Mouse (Mus musculus): ENCODE data around the gene Esrrg. TPM values are rescaled to one million over a fixed set of nuclear protein-coding genes. Genes with fewer than 3 reads are reported as not detected.

Gene Esrrg
- polyA plus RNA-seq, 1 experiment: not detected

GRCm38 (mm10) chr1:188107946-188108345 lies 499.4 kb downstream of the Esrrg start:
- Histone ChIP-seq H3K27me3 (ENCODE audit: control insufficient read depth) (no peaks in the 10 kb centered on the region), H3K4me3 (replicated peaks) (no peak overlapping the region), H3K4me1 (ENCODE audit: control insufficient read depth) (no peaks in the 10 kb centered on the region), H3K9me3 (ENCODE audit: control insufficient read depth, low read length) (no peaks in the 10 kb centered on the region), H3K36me3 (ENCODE audit: control insufficient read depth) (no peaks in the 10 kb centered on the region)
- no peak for TF ChIP-seq GATA1 (IDR thresholded peaks at IDR 0.05; ENCODE audit: low read length)
- TF ChIP-seq TAL1 (IDR thresholded peaks at IDR 0.05; ENCODE audit: low read length): no peak

GRCm38 (mm10) chr1:188111552-188111951 lies 503.0 kb downstream of the Esrrg start:
- H3K36me3 ChIP-seq (ENCODE audit: control insufficient read depth): no peaks in the 10 kb centered on the region
- no peak overlapping the region for H3K4me3 ChIP-seq (replicated peaks)
- H3K27me3 ChIP-seq (ENCODE audit: control insufficient read depth): no peaks in the 10 kb centered on the region
- H3K4me1 ChIP-seq (ENCODE audit: control insufficient read depth): no peaks in the 10 kb centered on the region
- TF ChIP-seq GATA1 (IDR thresholded peaks at IDR 0.05; ENCODE audit: low read length) (no peak), TAL1 (IDR thresholded peaks at IDR 0.05; ENCODE audit: low read length) (no peak)
- H3K9me3 ChIP-seq (ENCODE audit: control insufficient read depth, low read length): no peaks in the 10 kb centered on the region

DNA sequence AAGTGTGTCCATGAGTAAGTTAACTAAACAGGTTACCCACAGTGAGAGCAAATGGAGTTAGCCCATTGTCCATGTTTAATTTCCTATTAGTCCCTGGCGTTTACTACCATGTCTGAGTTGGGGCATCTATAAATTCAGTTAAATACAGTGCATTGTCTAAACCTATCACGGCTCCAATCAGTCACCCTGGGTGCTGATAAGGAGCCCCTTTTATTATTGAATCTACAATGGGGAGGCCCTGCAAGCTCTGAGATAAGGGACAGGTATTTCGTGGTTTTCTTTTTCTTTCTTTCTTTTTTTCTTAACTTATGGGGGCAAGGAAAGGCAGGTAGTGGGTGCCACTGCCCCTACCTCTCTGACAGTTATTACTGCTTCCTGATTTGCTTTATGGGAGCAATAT lies 504.6 kb downstream of the Esrrg start:
- Histone ChIP-seq H3K4me3 (replicated peaks) (no peak overlapping the region), H3K9me3 (ENCODE audit: control insufficient read depth, low read length) (no peaks in the 10 kb centered on the region), H3K4me1 (ENCODE audit: control insufficient read depth) (no peaks in the 10 kb centered on the region), H3K27me3 (ENCODE audit: control insufficient read depth) (no peaks in the 10 kb centered on the region), H3K36me3 (ENCODE audit: control insufficient read depth) (no peaks in the 10 kb centered on the region)
- no peak for TF ChIP-seq TAL1 (IDR thresholded peaks at IDR 0.05; ENCODE audit: low read length)
- no peak for TF ChIP-seq GATA1 (IDR thresholded peaks at IDR 0.05; ENCODE audit: low read length)

DNA sequence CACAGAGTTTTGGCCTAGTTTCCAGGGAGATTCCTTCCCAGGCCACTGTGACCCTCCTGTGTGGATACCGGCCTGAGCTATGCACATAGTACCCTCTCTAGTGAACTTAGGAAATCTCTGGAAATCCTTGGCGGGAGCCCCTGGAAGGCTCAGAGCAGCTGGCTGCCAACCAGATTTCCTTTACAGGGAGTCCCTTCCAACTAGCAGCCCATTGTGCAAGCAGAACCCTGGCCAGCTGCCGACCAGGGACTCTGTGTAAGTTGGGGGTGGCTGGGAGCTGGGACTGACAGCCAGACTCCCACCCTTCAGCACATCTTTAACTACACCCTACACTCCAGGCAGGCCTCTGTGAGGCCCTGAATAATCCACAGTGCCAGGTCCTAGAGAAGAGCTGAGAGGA lies 509.5 kb downstream of the Esrrg start:
- no peaks in the 10 kb centered on the region for H3K9me3 ChIP-seq (ENCODE audit: control insufficient read depth, low read length)
- no peaks in the 10 kb centered on the region for H3K27me3 ChIP-seq (ENCODE audit: control insufficient read depth)
- H3K4me1 ChIP-seq (ENCODE audit: control insufficient read depth): no peaks in the 10 kb centered on the region
- TF ChIP-seq GATA1 (IDR thresholded peaks at IDR 0.05; ENCODE audit: low read length) (no peak), TAL1 (IDR thresholded peaks at IDR 0.05; ENCODE audit: low read length) (no peak)
- no peak overlapping the region for H3K4me3 ChIP-seq (replicated peaks)
- no peaks in the 10 kb centered on the region for H3K36me3 ChIP-seq (ENCODE audit: control insufficient read depth)

DNA sequence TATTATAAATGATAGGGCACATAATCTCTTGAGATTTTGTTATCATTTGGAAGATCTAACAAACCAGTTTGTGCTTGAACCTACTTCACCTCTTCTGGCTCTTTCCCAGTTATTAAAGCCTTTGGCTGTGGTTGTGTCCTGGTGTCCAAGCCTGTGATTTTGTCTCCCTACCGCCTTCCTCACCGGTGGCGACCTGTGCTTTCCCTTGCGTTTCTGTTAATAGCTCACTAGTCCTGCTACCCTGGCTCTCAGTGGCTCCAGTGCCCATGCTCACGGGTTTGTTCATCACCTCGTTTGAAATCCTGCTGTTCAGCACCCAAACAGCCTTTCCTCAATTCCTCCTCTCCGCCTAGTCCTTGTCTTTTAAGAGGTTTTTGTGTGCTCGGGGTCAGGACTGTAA lies 511.2 kb downstream of the Esrrg start:
- H3K27me3 ChIP-seq (ENCODE audit: control insufficient read depth): no peaks in the 10 kb centered on the region
- H3K36me3 ChIP-seq (ENCODE audit: control insufficient read depth): no peaks in the 10 kb centered on the region
- H3K4me1 ChIP-seq (ENCODE audit: control insufficient read depth): no peaks in the 10 kb centered on the region
- TF ChIP-seq TAL1 (IDR thresholded peaks at IDR 0.05; ENCODE audit: low read length) (no peak), GATA1 (IDR thresholded peaks at IDR 0.05; ENCODE audit: low read length) (no peak)
- H3K4me3 ChIP-seq (replicated peaks): no peak overlapping the region
- no peaks in the 10 kb centered on the region for H3K9me3 ChIP-seq (ENCODE audit: control insufficient read depth, low read length)

GRCm38 (mm10) chr1:188125521-188126021 lies 517.0 kb downstream of the Esrrg start:
- Histone ChIP-seq H3K27me3 (ENCODE audit: control insufficient read depth) (no peaks in the 10 kb centered on the region), H3K4me3 (replicated peaks) (no peak overlapping the region), H3K36me3 (ENCODE audit: control insufficient read depth) (no peaks in the 10 kb centered on the region), H3K4me1 (ENCODE audit: control insufficient read depth) (no peaks in the 10 kb centered on the region), H3K9me3 (ENCODE audit: control insufficient read depth, low read length) (no peaks in the 10 kb centered on the region)
- TF ChIP-seq TAL1 (IDR thresholded peaks at IDR 0.05; ENCODE audit: low read length) (no peak), GATA1 (IDR thresholded peaks at IDR 0.05; ENCODE audit: low read length) (no peak)

GRCm38 (mm10) chr1:188136126-188136525 lies 527.5 kb downstream of the Esrrg start:
- no peak for TF ChIP-seq GATA1 (IDR thresholded peaks at IDR 0.05; ENCODE audit: low read length)
- TF ChIP-seq TAL1 (IDR thresholded peaks at IDR 0.05; ENCODE audit: low read length): no peak
- H3K9me3 ChIP-seq (ENCODE audit: control insufficient read depth, low read length): no peaks in the 10 kb centered on the region; the same call in 1 of the 2 replicates
- H3K4me1 ChIP-seq (ENCODE audit: control insufficient read depth): no peaks in the 10 kb centered on the region

GRCm38 (mm10) chr1:188139473-188139872 lies 530.9 kb downstream of the Esrrg start:
- H3K27me3 ChIP-seq (ENCODE audit: control insufficient read depth): no peaks in the 10 kb centered on the region
- no peak overlapping the region for H3K4me3 ChIP-seq (replicated peaks)
- no peaks in the 10 kb centered on the region for H3K36me3 ChIP-seq (ENCODE audit: control insufficient read depth)
- H3K9me3 ChIP-seq (ENCODE audit: control insufficient read depth, low read length): no peaks in the 10 kb centered on the region; the same call in 1 of the 2 replicates
- no peaks in the 10 kb centered on the region for H3K4me1 ChIP-seq (ENCODE audit: control insufficient read depth)
- TF ChIP-seq TAL1 (IDR thresholded peaks at IDR 0.05; ENCODE audit: low read length) (no peak), GATA1 (IDR thresholded peaks at IDR 0.05; ENCODE audit: low read length) (no peak)

More at GRCm38 (mm10) chr1:188136126-188136525, 527.5 kb downstream of the Esrrg start:
- Histone ChIP-seq H3K36me3 (ENCODE audit: control insufficient read depth) (no peaks in the 10 kb centered on the region), H3K27me3 (ENCODE audit: control insufficient read depth) (no peaks in the 10 kb centered on the region), H3K4me3 (replicated peaks) (no peak overlapping the region)

DNA sequence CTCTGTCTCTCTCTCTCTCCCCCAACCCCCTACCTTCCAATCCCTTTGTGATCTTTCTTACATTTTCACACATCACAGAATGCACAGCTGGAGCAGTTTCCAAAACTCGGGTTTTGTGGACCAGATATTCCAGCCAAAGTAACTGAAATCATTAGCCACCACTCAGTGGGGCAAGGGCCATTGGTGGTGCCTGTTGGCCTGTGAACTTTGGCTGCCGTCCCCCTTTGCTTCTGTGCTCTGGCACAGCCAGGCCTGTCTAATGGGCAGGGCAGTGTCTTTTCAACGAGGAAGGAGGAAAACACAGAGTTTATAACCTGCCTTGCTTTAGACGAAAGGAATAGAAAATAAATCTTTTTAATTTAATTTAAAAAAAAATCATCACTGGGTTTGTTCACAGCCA lies 531.6 kb downstream of the Esrrg start:
- Histone ChIP-seq H3K4me1 (ENCODE audit: control insufficient read depth) (no peaks in the 10 kb centered on the region), H3K9me3 (ENCODE audit: control insufficient read depth, low read length) (no peaks in the 10 kb centered on the region; the same call in 1 of the 2 replicates), H3K27me3 (ENCODE audit: control insufficient read depth) (no peaks in the 10 kb centered on the region), H3K4me3 (replicated peaks) (no peak overlapping the region), H3K36me3 (ENCODE audit: control insufficient read depth) (no peaks in the 10 kb centered on the region)
- TF ChIP-seq GATA1 (IDR thresholded peaks at IDR 0.05; ENCODE audit: low read length): no peak
- TF ChIP-seq TAL1 (IDR thresholded peaks at IDR 0.05; ENCODE audit: low read length): no peak
